Mouse (Mus musculus) stomach, postnatal 0 days (tissue): ENCODE data around the gene Papss1. TPM values are rescaled to one million over a fixed set of nuclear protein-coding genes. Genes with fewer than 3 reads are reported as not detected.

Experiments
- ATAC-seq: fragments of 200-750 bp; cut with Nextera tagmentation; 2 replicates; pipeline ENCODE4 v1.8.0; 2017; ENCODE audit not compliant: low FRiP score, low TSS enrichment
- DNase-seq: peaks from one replicate; pipeline ENCODE4 v3.0.0-alpha.2; 2016; ENCODE audit warnings: low spot score
- H3K27ac ChIP-seq: fragments of 300-500 bp; sonication (generic); replicated peaks from 2 replicates; pipeline ENCODE4 v1.5.1; 2014; ENCODE audit warnings: mild to moderate bottlenecking, control low read depth
- H3K27me3 ChIP-seq: fragments of 300-500 bp; sonication (generic); 2 replicates; pipeline ENCODE4 v1.6.1; 2014; ENCODE audit warnings: low read length; ENCODE audit not compliant: control insufficient read depth, insufficient read depth
- H3K36me3 ChIP-seq: fragments of 300-500 bp; sonication (generic); 2 replicates; pipeline ENCODE4 v1.6.1; 2014; ENCODE audit warnings: low read length, mixed read lengths; ENCODE audit not compliant: control insufficient read depth, insufficient read depth
- H3K4me1 ChIP-seq: fragments of 300-500 bp; sonication (generic); replicated peaks from 2 replicates; pipeline ENCODE4 v1.6.1; 2014; ENCODE audit warnings: antibody characterized with exemption; ENCODE audit not compliant: control insufficient read depth, insufficient read depth
- H3K4me2 ChIP-seq: fragments of 300-500 bp; sonication (generic); replicated peaks from 2 replicates; pipeline ENCODE4 v1.6.1; 2014; ENCODE audit warnings: low read depth, mild to moderate bottlenecking, control low read depth, moderate library complexity
- H3K4me3 ChIP-seq: fragments of 300-500 bp; sonication (generic); 2 replicates; pipeline ENCODE4 v1.5.1; 2014; ENCODE audit warnings: low read depth, low read length, control low read depth
- H3K9ac ChIP-seq: fragments of 300-500 bp; sonication (generic); 2 replicates; pipeline ENCODE4 v1.6.1; 2014; ENCODE audit warnings: mild to moderate bottlenecking, low read length, control low read depth, mixed read lengths
- H3K9me3 ChIP-seq: fragments of 300-500 bp; sonication (generic); 2 replicates; pipeline ENCODE4 v1.6.1; 2016; ENCODE audit warnings: low read length; ENCODE audit not compliant: control insufficient read depth
- CTCF ChIP-seq: IDR thresholded peaks from 2 replicates; pipeline ENCODE4 v1.5.1; 2016; ENCODE audit warnings: antibody characterized with exemption, low read depth, mild to moderate bottlenecking, moderate library complexity
- EP300 ChIP-seq: optimal IDR thresholded peaks from 2 replicates; pipeline ENCODE3; 2016; ENCODE audit warnings: antibody characterized with exemption
- WGBS: fragments of 180-500 bp; shearing (Covaris S2); extraction: QIAGEN DNeasy Blood & Tissue Kit; methylation state at CpG from one replicate; pipeline ENCODE4 v1.1.7; 2014; 5-methylcytosine and 5-hydroxymethylcytosine counted together
- polyA plus RNA-seq: library from polyadenylated mRNA; unstranded; fragments of >200 nt; fragmentation: Nextera tagmentation; extraction: Ambion mirVana; gene quantifications from 2 replicates; pipeline ENCODE4 v1.2.1, GENCODE M21; 2015

Gene Papss1
- polyA plus RNA-seq, 1 experiment from 2014 or later: 56.6 TPM

DNA sequence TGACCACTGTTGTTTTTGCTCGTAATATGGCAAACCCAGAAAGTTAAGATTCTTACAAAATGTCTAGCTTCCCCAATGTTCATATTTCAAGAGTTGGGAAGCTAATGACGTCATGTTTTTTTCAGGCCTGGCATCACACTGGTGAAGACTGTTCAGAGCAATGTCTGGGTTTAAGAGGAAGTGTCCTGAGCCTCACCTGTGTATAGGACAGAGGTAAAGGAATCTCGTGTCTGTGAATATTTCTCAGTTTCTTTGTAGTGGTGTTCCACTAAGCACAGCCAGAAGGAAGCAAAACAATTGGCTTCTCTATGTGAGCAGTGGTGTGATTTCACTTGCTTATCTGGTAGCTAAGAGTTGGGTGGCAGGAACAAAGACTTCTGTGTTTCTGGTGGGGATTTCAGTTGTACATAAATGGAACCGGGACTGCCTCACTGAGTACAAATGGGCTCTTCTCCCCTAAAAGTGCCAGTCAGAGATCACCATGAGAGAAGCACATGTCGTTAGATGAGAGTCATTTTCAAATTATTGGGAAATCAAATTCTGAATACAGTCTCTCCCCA lies 98.1 kb downstream of the Papss1 start:
- no peak for ATAC-seq
- 75% methylated on average over 5 of the region's 5 CpGs for WGBS
- no peak for TF ChIP-seq CTCF
- TF ChIP-seq EP300: no peak
- H3K4me1 ChIP-seq: no peaks in the 10 kb centered on the region
- no peaks in the 10 kb centered on the region for H3K27me3 ChIP-seq
- no peak overlapping the region for H3K27ac ChIP-seq
- no peak overlapping the region for H3K9ac ChIP-seq
- DNase-seq: no peak
- H3K9me3 ChIP-seq: no peaks in the 10 kb centered on the region
- H3K36me3 ChIP-seq: no peaks in the 10 kb centered on the region
- H3K4me3 ChIP-seq: no peak overlapping the region
- H3K4me2 ChIP-seq: no peak overlapping the region

DNA sequence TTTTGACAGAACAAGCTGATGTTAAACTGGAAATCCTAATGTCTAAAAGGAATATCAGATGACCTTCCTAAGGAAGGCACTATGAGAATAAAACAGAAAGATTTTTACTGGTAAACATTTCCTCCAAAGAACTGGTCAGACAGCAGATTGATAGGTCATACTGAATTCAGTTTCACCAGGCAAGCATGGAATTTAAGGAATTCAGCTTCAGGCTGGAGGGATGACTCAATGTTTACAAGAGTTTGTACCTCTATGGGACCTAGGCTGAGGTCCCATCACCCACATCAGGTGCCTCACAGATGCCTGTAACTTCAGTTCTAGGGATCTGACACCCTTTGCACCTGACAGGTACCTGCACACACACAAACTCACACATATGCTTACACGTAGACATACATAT lies 105.3 kb downstream of the Papss1 start:
- Histone ChIP-seq H3K9ac (no peak overlapping the region), H3K27ac (no peak overlapping the region), H3K4me3 (no peak overlapping the region), H3K36me3 (no peaks in the 10 kb centered on the region), H3K4me2 (no peak overlapping the region), H3K4me1 (no peaks in the 10 kb centered on the region), H3K27me3 (no peaks in the 10 kb centered on the region), H3K9me3 (no peaks in the 10 kb centered on the region)
- DNase-seq: no peak
- no peak for TF ChIP-seq EP300
- TF ChIP-seq CTCF: no peak
- 79% methylated on average over 1 of the region's 1 CpGs for WGBS
- no peak for ATAC-seq

DNA sequence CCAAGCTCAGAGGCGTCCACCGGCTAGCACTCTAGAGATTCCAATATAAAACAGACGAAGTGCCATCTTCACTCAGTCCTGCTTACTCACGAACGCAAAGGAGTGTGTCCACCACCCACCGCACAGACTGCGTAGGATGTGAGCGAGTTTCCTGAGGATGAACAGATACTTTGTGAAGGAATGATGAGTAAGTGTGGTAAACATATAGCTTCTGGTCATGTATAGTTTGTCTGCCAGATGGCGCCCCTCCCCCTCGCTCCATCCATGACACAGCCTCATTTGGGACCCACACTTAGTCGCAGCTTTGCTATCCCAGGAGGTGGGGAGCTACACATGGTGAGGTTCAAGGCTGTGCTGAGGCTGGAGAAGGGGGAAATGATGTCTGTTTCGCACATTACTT lies 121.5 kb downstream of the Papss1 start:
- Histone ChIP-seq H3K9me3 (no peaks in the 10 kb centered on the region), H3K27ac (no peak overlapping the region), H3K4me3 (no peak overlapping the region), H3K4me1 (no peaks in the 10 kb centered on the region), H3K9ac (no peak overlapping the region), H3K27me3 (no peaks in the 10 kb centered on the region), H3K4me2 (no peak overlapping the region), H3K36me3 (no peaks in the 10 kb centered on the region)
- no peak for ATAC-seq
- no peak for TF ChIP-seq CTCF
- WGBS: 74% methylated on average over 12 of the region's 12 CpGs
- no peak for DNase-seq

DNA sequence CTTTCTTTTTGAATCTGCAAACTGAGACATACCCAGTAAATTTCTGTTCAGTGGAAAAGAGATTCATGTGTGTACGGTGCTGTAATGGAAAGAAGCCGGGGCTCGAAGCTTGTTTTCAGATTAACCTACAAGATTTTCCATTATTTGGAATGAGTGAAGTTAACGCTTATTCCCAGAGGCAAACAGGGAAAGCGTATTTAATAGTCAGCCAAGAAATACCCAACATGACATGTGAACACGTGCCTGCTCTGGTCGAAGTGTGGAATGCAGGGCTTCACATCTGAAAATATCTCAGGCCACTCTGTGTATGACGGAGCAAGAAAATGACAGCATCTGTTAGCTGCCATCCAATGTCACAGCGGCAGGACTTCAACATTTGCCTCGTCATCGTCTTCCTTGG lies 125.4 kb downstream of the Papss1 start:
- no peaks in the 10 kb centered on the region for H3K9me3 ChIP-seq
- H3K4me3 ChIP-seq: no peak overlapping the region
- H3K4me1 ChIP-seq: no peaks in the 10 kb centered on the region
- H3K9ac ChIP-seq: no peak overlapping the region
- H3K27me3 ChIP-seq: no peaks in the 10 kb centered on the region
- no peak for DNase-seq
- H3K4me2 ChIP-seq: no peak overlapping the region
- no peak for ATAC-seq
- WGBS: 62% methylated on average over 11 of the region's 11 CpGs
- no peak overlapping the region for H3K27ac ChIP-seq
- no peaks in the 10 kb centered on the region for H3K36me3 ChIP-seq
- no peak for TF ChIP-seq EP300
- no peak for TF ChIP-seq CTCF

DNA sequence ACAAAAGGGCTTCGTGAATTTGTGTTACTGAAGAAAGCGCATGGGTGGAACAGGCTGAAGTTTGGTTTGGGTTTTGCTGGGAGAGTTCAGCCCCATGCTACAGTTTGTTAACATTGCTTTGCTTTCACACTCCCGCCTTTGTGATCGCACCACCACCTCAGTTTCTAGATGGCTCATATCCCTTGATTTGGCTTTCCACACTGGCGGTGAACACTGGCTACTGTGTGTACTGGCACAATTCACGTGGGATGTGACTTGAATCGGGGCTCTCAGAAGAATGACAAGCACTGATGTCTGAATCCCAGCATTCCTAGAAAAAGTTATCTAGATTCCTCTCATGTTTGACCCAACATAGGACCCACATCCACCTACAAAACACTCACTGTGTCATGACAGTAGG lies 126.0 kb downstream of the Papss1 start:
- 65% methylated on average over 7 of the region's 7 CpGs for WGBS
- Histone ChIP-seq H3K9ac (no peak overlapping the region), H3K4me2 (no peak overlapping the region), H3K4me3 (no peak overlapping the region), H3K27me3 (no peaks in the 10 kb centered on the region), H3K9me3 (no peaks in the 10 kb centered on the region), H3K27ac (no peak overlapping the region), H3K36me3 (no peaks in the 10 kb centered on the region), H3K4me1 (no peaks in the 10 kb centered on the region)
- no peak for ATAC-seq
- no peak for TF ChIP-seq CTCF
- no peak for TF ChIP-seq EP300
- no peak for DNase-seq

DNA sequence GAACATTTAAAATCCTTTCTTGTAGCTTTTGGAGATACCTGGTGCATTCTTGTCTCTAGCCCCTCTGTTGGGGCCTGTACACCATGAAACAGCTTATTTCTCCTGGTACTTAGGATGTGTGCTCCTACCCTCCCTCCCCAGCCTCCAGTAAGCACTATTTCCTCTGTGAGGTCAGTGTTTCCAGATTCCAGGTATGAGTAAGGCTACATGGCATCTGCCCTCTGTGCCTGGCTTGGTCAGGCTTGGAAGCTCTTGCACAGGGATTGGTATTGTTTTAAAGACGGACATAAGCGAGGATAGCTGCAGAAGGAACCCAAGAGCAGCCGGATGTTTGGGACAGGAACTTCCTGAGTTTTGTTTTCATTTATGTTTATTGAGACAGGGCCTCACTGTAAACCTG lies 126.6 kb downstream of the Papss1 start:
- Histone ChIP-seq H3K9me3 (no peaks in the 10 kb centered on the region), H3K4me1 (no peaks in the 10 kb centered on the region), H3K36me3 (no peaks in the 10 kb centered on the region), H3K27me3 (no peaks in the 10 kb centered on the region), H3K9ac (no peak overlapping the region), H3K27ac (no peak overlapping the region), H3K4me2 (no peak overlapping the region), H3K4me3 (no peak overlapping the region)
- TF ChIP-seq CTCF (no peak), EP300 (no peak)
- WGBS: 84% methylated on average over 3 of the region's 3 CpGs
- DNase-seq: no peak
- no peak for ATAC-seq

Other genes starting within 250 kb of the Papss1 start
- gene Sgms2, start 73.4 kb upstream of the Papss1 start, polyA plus RNA-seq: 9.1 and 10.8 TPM in 2 replicates